Mouse (Mus musculus) brown adipose tissue, adult 24 weeks (tissue): ENCODE measurements at regions not wholly inside any gene's neighbourhood (a gene's known extent, or its start where the extent isn't known, plus 50 kb on each side); places are given as distances from the start of the nearest gene placed in this dataset.

Experiments used
- H3K27ac ChIP-seq: fragments of 200-500 bp; replicated peaks from 2 replicates; pipeline ENCODE4 v1.5.1; 2012; ENCODE audit warnings: low read depth, mild to moderate bottlenecking, low read length
- H3K4me1 ChIP-seq: fragments of 200-500 bp; 2 replicates; pipeline ENCODE4 v1.6.1; 2012; ENCODE audit warnings: low read length, mixed read lengths; ENCODE audit not compliant: control insufficient read depth, insufficient read depth, insufficient read length
- H3K4me3 ChIP-seq: fragments of 200-500 bp; 2 replicates; pipeline ENCODE4 v1.5.1; 2012; ENCODE audit warnings: low read depth, mild to moderate bottlenecking, low read length, moderate library complexity; ENCODE audit not compliant: insufficient read depth

GRCm38 (mm10) chr15:64546035-64546434, 271.5 kb upstream of the Gm21798 start:
- H3K27ac ChIP-seq, result no peak overlapping the region
- no peaks in the 10 kb centered on the region for H3K4me1 ChIP-seq
- H3K4me3 ChIP-seq, result no peak overlapping the region

DNA sequence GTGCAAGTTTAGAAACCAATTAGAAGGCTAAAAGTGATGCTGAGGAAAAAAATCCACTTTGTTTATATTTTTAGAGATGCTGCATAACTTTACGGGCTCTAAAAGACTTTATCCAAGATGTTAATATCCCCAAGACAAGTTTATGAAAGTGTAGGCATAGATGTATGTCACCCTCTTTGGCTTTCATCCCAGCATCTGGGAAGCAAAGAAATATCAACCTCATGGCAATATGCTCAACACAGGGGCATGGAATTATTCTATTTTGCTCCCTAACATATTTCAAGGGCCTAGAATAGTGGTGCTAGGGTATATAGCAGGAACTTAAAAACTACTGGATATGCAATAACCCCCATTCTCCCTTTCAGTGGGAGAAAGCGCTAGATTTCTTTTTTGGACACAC, 260.0 kb upstream of the Gm21798 start:
- Histone ChIP-seq H3K27ac (no peak overlapping the region), H3K4me1 (no peaks in the 10 kb centered on the region), H3K4me3 (no peak overlapping the region)

DNA sequence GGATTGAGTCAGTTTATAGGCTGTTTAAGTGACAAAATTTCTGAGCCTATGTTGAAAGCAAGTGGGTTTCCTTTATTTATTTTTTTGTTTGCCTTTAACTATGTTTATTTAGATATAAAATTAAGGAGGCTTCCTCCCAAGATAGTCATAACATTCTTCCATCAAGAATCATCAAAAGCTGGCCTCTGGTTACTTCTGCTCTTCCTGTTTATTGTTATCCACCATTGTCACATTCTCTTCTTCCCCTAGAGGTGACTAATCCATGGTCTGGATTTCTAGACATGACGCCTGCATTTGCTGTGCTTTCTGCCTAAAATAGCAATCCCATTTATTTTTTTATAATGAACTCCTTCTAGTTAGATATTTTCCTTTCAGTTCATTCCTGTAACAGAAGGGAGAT, 259.3 kb upstream of the Gm21798 start:
- H3K4me1 ChIP-seq, result no peaks in the 10 kb centered on the region
- H3K27ac ChIP-seq, result no peak overlapping the region
- H3K4me3 ChIP-seq, result no peak overlapping the region

DNA sequence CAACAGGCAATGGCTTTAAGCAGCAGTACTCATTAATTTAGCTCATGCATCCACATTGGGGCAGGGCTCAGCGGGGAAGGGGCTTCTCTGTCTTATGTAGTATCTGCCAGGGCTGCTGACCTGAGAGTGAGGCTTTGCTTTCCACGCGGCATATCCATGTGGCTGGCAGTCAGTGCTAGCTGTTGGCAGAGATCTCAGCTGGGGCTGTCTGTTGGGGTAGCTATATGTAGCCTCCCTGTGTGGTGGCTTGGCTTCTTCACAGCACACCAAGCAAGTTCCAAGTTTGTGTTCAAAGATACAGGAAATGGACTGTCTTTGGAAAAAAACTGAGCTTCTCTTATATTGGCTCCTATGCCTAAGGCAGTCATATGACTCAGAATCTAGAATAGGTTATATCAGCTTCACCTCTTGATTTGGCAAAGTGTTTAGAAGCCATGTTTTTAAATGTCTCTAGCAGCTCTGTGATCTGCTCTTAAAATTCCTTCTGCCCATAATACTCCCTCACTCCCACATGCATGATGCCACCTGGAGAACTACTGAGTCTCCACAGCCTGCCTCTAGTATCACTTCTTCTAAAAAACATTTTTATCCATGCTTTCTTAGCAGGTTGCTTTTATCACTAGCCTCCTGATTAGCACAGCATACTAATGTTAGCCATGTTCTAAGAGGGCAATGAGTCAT, 254.9 kb upstream of the Gm21798 start:
- Histone ChIP-seq H3K4me3 (no peak overlapping the region), H3K4me1 (no peaks in the 10 kb centered on the region), H3K27ac (no peak overlapping the region)

DNA sequence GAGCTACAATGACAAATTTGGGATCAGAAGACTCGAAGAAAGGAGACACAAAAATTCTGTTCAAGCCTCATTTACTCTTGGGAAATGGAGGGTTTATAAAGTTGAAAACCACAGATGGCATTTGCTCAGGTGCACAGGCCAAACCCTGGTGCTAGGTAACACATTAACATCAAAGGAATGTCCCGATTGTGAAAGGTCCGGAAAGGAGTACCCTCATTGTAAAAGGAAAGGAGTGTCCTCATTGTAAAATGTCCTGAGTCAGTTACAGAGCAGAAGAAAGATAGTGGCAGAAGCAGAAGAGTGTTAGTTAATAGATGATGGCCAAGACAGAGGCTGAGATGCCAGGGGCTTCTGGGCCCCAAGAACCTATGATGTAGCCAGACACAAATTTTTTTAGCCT, 252.8 kb upstream of the Gm21798 start:
- Histone ChIP-seq H3K27ac (no peak overlapping the region), H3K4me3 (no peak overlapping the region), H3K4me1 (no peaks in the 10 kb centered on the region)

DNA sequence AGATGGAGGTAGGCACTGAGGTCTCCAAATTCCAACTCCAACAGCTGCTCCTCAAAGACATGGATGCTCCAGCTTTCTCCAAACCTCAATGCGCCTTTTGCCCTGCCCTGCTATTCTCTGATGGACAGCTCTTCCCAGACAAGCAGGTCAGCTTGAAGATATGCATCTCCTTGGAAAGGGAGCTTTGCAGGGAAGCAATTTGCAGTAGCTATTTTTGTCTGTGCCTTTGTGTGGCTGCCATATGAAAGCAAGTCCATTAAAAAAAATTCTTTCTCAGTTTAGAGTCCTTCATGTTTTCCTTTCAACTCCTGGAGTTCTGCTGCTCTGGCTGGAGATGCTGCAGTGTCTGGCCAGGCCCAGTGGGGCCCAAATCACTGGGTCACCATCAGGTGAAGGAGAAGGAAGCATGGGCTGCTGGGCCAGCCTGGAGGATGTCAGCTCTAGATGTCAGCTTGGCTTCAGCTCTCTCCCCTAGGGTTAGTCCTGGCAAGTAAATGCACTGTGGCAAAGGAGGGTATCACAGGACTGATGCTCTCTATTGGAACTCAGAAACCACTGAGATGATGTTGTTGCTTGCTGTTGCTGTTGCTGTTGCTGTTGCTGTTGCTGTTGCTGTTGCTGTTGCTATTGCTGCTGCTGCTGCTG, 240.5 kb upstream of the Gm21798 start:
- H3K27ac ChIP-seq, result no peak overlapping the region
- H3K4me3 ChIP-seq, result no peak overlapping the region
- no peaks in the 10 kb centered on the region for H3K4me1 ChIP-seq

DNA sequence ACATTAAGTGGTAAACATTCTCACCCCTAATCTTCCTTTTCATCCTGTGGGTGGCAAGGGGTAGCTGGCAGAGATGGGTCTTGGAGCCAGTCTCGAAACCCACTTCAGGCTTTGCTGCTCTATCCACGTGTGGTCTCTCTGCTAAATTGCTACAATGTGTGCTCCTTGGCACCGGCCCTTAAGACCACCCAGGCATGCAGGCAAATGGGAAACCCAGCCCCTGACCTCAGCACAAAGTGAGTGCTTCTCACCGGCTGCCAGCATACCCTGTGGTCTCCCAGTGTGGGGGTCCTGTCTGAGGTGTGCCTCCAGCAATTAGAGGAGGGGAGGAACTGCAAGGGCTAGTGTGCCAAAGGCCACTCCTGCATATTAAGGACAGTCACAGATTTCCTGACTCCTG, 238.5 kb upstream of the Gm21798 start:
- Histone ChIP-seq H3K4me1 (no peaks in the 10 kb centered on the region), H3K4me3 (no peak overlapping the region), H3K27ac (no peak overlapping the region)

- H3K27ac ChIP-seq, result no peak overlapping the region
- H3K4me1 ChIP-seq, result no peaks in the 10 kb centered on the region
- H3K4me3 ChIP-seq, result no peak overlapping the region
Observed at GRCm38 (mm10) chr15:64580481-64580880, 237.0 kb upstream of the Gm21798 start.

GRCm38 (mm10) chr15:64581046-64581445, 236.4 kb upstream of the Gm21798 start:
- Histone ChIP-seq H3K27ac (no peak overlapping the region), H3K4me1 (no peaks in the 10 kb centered on the region), H3K4me3 (no peak overlapping the region)

DNA sequence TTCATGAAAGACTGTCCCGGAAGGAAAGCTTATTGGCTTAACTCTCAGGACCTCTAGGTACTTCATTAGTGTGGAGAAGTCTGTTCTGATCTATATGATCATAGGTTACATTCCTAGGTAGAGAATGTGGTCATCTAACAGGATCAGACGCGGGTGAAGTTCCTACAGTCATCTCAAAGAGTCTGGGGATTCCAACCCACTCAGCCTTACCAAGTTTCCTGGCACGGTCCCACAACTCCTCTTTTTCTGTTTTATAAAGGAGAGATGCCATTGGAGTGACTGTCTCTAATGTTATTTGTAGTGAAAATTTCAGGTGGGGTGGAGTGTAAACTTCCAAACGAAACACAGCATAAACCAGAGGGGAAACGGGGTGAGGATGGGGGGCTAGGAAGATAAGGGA, 233.4 kb upstream of the Gm21798 start:
- no peak overlapping the region for H3K27ac ChIP-seq
- H3K4me3 ChIP-seq, result no peak overlapping the region
- no peaks in the 10 kb centered on the region for H3K4me1 ChIP-seq

DNA sequence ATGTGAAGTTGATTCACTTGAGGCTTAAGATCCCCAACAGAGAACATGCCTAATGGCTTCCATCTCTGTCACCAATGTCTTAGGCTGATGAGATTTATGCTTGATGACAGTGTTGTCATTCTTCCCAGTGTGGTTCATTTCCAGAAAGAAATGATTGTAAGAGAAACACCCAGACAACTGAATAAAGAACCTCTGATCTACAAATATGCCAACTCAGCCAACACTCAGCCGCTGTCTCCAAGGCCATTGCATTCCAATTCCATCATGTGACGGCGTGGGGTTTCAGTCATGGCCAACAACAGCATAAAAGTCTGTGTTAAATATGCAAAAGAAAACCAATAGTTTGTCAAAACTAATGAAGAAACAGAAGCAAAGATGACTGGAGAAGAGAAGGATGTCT, 230.7 kb upstream of the Gm21798 start:
- no peak overlapping the region for H3K27ac ChIP-seq
- no peak overlapping the region for H3K4me3 ChIP-seq
- H3K4me1 ChIP-seq, result no peaks in the 10 kb centered on the region

GRCm38 (mm10) chr15:64590092-64590881, 227.2 kb upstream of the Gm21798 start:
- Histone ChIP-seq H3K4me1 (no peaks in the 10 kb centered on the region), H3K4me3 (no peak overlapping the region), H3K27ac (no peak overlapping the region)

- Histone ChIP-seq H3K27ac (no peak overlapping the region), H3K4me3 (no peak overlapping the region), H3K4me1 (no peaks in the 10 kb centered on the region)
Observed at GRCm38 (mm10) chr15:64613503-64613902, 204.0 kb upstream of the Gm21798 start.

- Histone ChIP-seq H3K4me3 (no peak overlapping the region), H3K27ac (no peak overlapping the region), H3K4me1 (no peaks in the 10 kb centered on the region)
Observed at GRCm38 (mm10) chr15:64618471-64618870, 199.0 kb upstream of the Gm21798 start.

- H3K27ac ChIP-seq, result no peak overlapping the region
- H3K4me1 ChIP-seq, result no peaks in the 10 kb centered on the region
- H3K4me3 ChIP-seq, result no peak overlapping the region
Observed at GRCm38 (mm10) chr15:64621876-64622275, 195.6 kb upstream of the Gm21798 start.

- H3K4me3 ChIP-seq, result no peak overlapping the region
- no peak overlapping the region for H3K27ac ChIP-seq
- H3K4me1 ChIP-seq, result no peaks in the 10 kb centered on the region
Observed at GRCm38 (mm10) chr15:64622591-64622990, 194.9 kb upstream of the Gm21798 start.
